Mouse (Mus musculus) midbrain, embryonic 10.5 days (tissue): ENCODE data around the gene Limk2. TPM values are rescaled to one million over a fixed set of nuclear protein-coding genes. Genes with fewer than 3 reads are reported as not detected.

ENCODE experiments used
- DNase-seq: peaks from one replicate; pipeline ENCODE4 v3.0.0-alpha.2; 2017; ENCODE audit warnings: low spot score
- H3K27ac ChIP-seq: fragments of 300-500 bp; sonication (generic); replicated peaks from 2 replicates; pipeline ENCODE4 v1.5.1; 2016; ENCODE audit warnings: mild to moderate bottlenecking
- H3K27me3 ChIP-seq: fragments of 300-500 bp; sonication (generic); 2 replicates; pipeline ENCODE4 v1.6.1; 2016; ENCODE audit warnings: low read depth, mild to moderate bottlenecking; ENCODE audit not compliant: poor library complexity, severe bottlenecking
- H3K36me3 ChIP-seq: fragments of 300-500 bp; sonication (generic); 2 replicates; pipeline ENCODE4 v1.6.1; 2016; ENCODE audit warnings: mild to moderate bottlenecking, moderate library complexity
- H3K4me1 ChIP-seq: fragments of 300-500 bp; sonication (generic); 2 replicates; pipeline ENCODE4 v1.6.1; 2016
- H3K4me3 ChIP-seq: fragments of 300-500 bp; sonication (generic); 2 replicates; pipeline ENCODE4 v1.5.1; 2016; ENCODE audit warnings: mild to moderate bottlenecking, moderate library complexity
- H3K9me3 ChIP-seq: fragments of 300-500 bp; sonication (generic); replicated peaks from 2 replicates; pipeline ENCODE4 v1.6.1; 2016; ENCODE audit warnings: mild to moderate bottlenecking
- WGBS: fragments of 180-500 bp; shearing (Covaris S2); methylation state at CpG from one replicate; pipeline ENCODE4 v1.1.7; 2016; 5-methylcytosine and 5-hydroxymethylcytosine counted together
- polyA plus RNA-seq: library from polyadenylated mRNA; unstranded; fragments of >200 nt; fragmentation: Nextera tagmentation; extraction: Ambion mirVana; gene quantifications from 2 replicates; pipeline ENCODE4 v1.2.1, GENCODE M21; 2016

Gene Limk2
- polyA plus RNA-seq, 1 experiment from 2014 or later, result 50.7 TPM

- H3K36me3 ChIP-seq, result no peaks in the 10 kb centered on the region
- H3K9me3 ChIP-seq, result no peaks in the 10 kb centered on the region
- H3K4me3 ChIP-seq, result no peak overlapping the region
- H3K27ac ChIP-seq, result no peak overlapping the region
- 89% methylated on average over 1 of the region's 1 CpGs for WGBS
- H3K27me3 ChIP-seq, result no peaks in the 10 kb centered on the region
- H3K4me1 ChIP-seq, result no peaks in the 10 kb centered on the region
- DNase-seq, result no peak
Observed at GRCm38 (mm10) chr11:3437621-3438020, 28.6 kb upstream of the Limk2 start.

GRCm38 (mm10) chr11:3433809-3434208 lies 24.8 kb upstream of the Limk2 start:
- no peak for DNase-seq
- H3K27ac ChIP-seq, result no peak overlapping the region
- no peaks in the 10 kb centered on the region for H3K27me3 ChIP-seq
- H3K36me3 ChIP-seq, result 0 out of 2 replicates have a peak, but pooled peaks cover under 1% of the 10 kb centered on the region
- H3K4me3 ChIP-seq, result no peak overlapping the region
- H3K9me3 ChIP-seq, result no peaks in the 10 kb centered on the region
- WGBS, result 74% methylated on average over 4 of the region's 4 CpGs
- no peaks in the 10 kb centered on the region for H3K4me1 ChIP-seq

- Histone ChIP-seq H3K36me3 (0 out of 2 replicates have a peak, but pooled peaks cover 2% of the 10 kb centered on the region), H3K27me3 (no peaks in the 10 kb centered on the region), H3K4me1 (no peaks in the 10 kb centered on the region), H3K4me3 (no peak overlapping the region), H3K9me3 (no peaks in the 10 kb centered on the region), H3K27ac (no peak overlapping the region)
- no peak for DNase-seq
- 94% methylated on average over 6 of the region's 6 CpGs for WGBS
Observed at GRCm38 (mm10) chr11:3431976-3432603, 23.1 kb upstream of the Limk2 start.

GRCm38 (mm10) chr11:3431515-3431914 lies 22.5 kb upstream of the Limk2 start:
- Histone ChIP-seq H3K9me3 (no peaks in the 10 kb centered on the region), H3K4me3 (no peak overlapping the region), H3K27ac (no peak overlapping the region), H3K4me1 (no peaks in the 10 kb centered on the region), H3K27me3 (no peaks in the 10 kb centered on the region), H3K36me3 (0 out of 2 replicates have a peak, but pooled peaks cover 2% of the 10 kb centered on the region)
- WGBS, result 92% methylated on average over 3 of the region's 3 CpGs
- DNase-seq, result no peak

- peaks cover 29% of the 10 kb centered on the region for H3K36me3 ChIP-seq
Observed at GRCm38 (mm10) chr11:3428632-3429031, 19.6 kb upstream of the Limk2 start.

GRCm38 (mm10) chr11:3427697-3428230 lies 18.8 kb upstream of the Limk2 start:
- no peak for DNase-seq
- Histone ChIP-seq H3K27me3 (no peaks in the 10 kb centered on the region), H3K36me3 (peaks cover 37% of the 10 kb centered on the region), H3K4me1 (no peaks in the 10 kb centered on the region), H3K9me3 (peaks cover 3% of the 10 kb centered on the region; the same call in 1 of the 2 replicates), H3K27ac (no peak overlapping the region), H3K4me3 (no peak overlapping the region)
- WGBS, result 87% methylated on average over 3 of the region's 3 CpGs

More at GRCm38 (mm10) chr11:3428632-3429031, 19.6 kb upstream of the Limk2 start:
- no peak for DNase-seq
- Histone ChIP-seq H3K9me3 (peaks cover 3% of the 10 kb centered on the region; the same call in 1 of the 2 replicates), H3K27ac (no peak overlapping the region), H3K4me1 (no peaks in the 10 kb centered on the region), H3K27me3 (no peaks in the 10 kb centered on the region), H3K4me3 (no peak overlapping the region)
- 86% methylated on average over 7 of the region's 7 CpGs for WGBS

GRCm38 (mm10) chr11:3422242-3422641 lies 13.3 kb upstream of the Limk2 start:
- H3K27ac ChIP-seq, result no peak overlapping the region
- 89% methylated on average over 4 of the region's 4 CpGs for WGBS
- DNase-seq, result no peak
- H3K27me3 ChIP-seq, result no peaks in the 10 kb centered on the region
- peaks cover 62% of the 10 kb centered on the region for H3K36me3 ChIP-seq
- H3K9me3 ChIP-seq, result peaks cover 3% of the 10 kb centered on the region; the same call in 1 of the 2 replicates
- no peak overlapping the region for H3K4me3 ChIP-seq
- H3K4me1 ChIP-seq, result no peaks in the 10 kb centered on the region

- H3K9me3 ChIP-seq, result peaks cover under 1% of the 10 kb centered on the region; the same call in 1 of the 2 replicates
- peaks cover 68% of the 10 kb centered on the region for H3K36me3 ChIP-seq
- H3K4me1 ChIP-seq, result no peaks in the 10 kb centered on the region
- H3K4me3 ChIP-seq, result no peak overlapping the region
- no peaks in the 10 kb centered on the region for H3K27me3 ChIP-seq
- no peak for DNase-seq
- 82% methylated on average over 4 of the region's 4 CpGs for WGBS
- no peak overlapping the region for H3K27ac ChIP-seq
Observed at GRCm38 (mm10) chr11:3418741-3419140, 9.8 kb upstream of the Limk2 start.

- DNase-seq, result no peak
- 85% methylated on average over 6 of the region's 6 CpGs for WGBS
- H3K4me1 ChIP-seq, result no peaks in the 10 kb centered on the region
- H3K4me3 ChIP-seq, result no peak overlapping the region
- no peak overlapping the region for H3K27ac ChIP-seq
- no peaks in the 10 kb centered on the region for H3K9me3 ChIP-seq
- H3K36me3 ChIP-seq, result peaks cover 60% of the 10 kb centered on the region
- H3K27me3 ChIP-seq, result no peaks in the 10 kb centered on the region
Observed at GRCm38 (mm10) chr11:3417795-3418194, 8.8 kb upstream of the Limk2 start.

GRCm38 (mm10) chr11:3416399-3416798 lies 7.4 kb upstream of the Limk2 start:
- WGBS, result 95% methylated on average over 3 of the region's 3 CpGs
- Histone ChIP-seq H3K27me3 (no peaks in the 10 kb centered on the region), H3K9me3 (no peaks in the 10 kb centered on the region), H3K4me3 (no peak overlapping the region), H3K4me1 (no peaks in the 10 kb centered on the region), H3K27ac (no peak overlapping the region), H3K36me3 (peaks cover 57% of the 10 kb centered on the region)
- no peak for DNase-seq

GRCm38 (mm10) chr11:3412111-3412510 lies 3.1 kb upstream of the Limk2 start:
- no peaks in the 10 kb centered on the region for H3K9me3 ChIP-seq
- no peak overlapping the region for H3K27ac ChIP-seq
- DNase-seq, result no peak
- H3K36me3 ChIP-seq, result peaks cover 31% of the 10 kb centered on the region
- no peaks in the 10 kb centered on the region for H3K27me3 ChIP-seq
- peaks cover 23% of the 10 kb centered on the region for H3K4me1 ChIP-seq
- no peak overlapping the region for H3K4me3 ChIP-seq
- 85% methylated on average over 3 of the region's 3 CpGs for WGBS

- DNase-seq, result peak; percentile 28
- WGBS, result 7% methylated on average over 34 of the region's 34 CpGs
Observed at GRCm38 (mm10) chr11:3408131-3408996, 625 bp downstream of the Limk2 start.

More at GRCm38 (mm10) chr11:3408131-3408996, 625 bp downstream of the Limk2 start:
- Histone ChIP-seq H3K4me3 (peak overlapping the region; percentile 80), H3K27ac (peak overlapping the region; percentile 91), H3K9me3 (no peaks in the 10 kb centered on the region), H3K27me3 (no peaks in the 10 kb centered on the region), H3K36me3 (no peaks in the 10 kb centered on the region), H3K4me1 (peaks cover 24% of the 10 kb centered on the region)
